Mouse (Mus musculus) neural tube, embryonic 15.5 days (tissue): Measurements from ENCODE around the gene Rpn2. TPM values are rescaled to one million over a fixed set of nuclear protein-coding genes. Genes with fewer than 3 reads are reported as not detected.

ENCODE experiments used
- ATAC-seq: fragments of 200-750 bp; cut with Nextera tagmentation; 2 replicates; pipeline ENCODE4 v1.8.0; 2017; ENCODE audit warnings: mild to moderate bottlenecking, moderate TSS enrichment, moderate library complexity; ENCODE audit not compliant: low FRiP score
- H3K27ac ChIP-seq: fragments of 300-500 bp; sonication (generic); replicated peaks from 2 replicates; pipeline ENCODE4 v1.5.1; 2015; ENCODE audit warnings: mild to moderate bottlenecking, inconsistent platforms
- H3K27me3 ChIP-seq: fragments of 300-500 bp; sonication (generic); replicated peaks from 2 replicates; pipeline ENCODE4 v1.6.1; 2015; ENCODE audit warnings: inconsistent platforms
- H3K36me3 ChIP-seq: fragments of 300-500 bp; sonication (generic); 2 replicates; pipeline ENCODE4 v1.6.1; 2015; ENCODE audit warnings: inconsistent platforms
- H3K4me1 ChIP-seq: fragments of 300-500 bp; sonication (generic); 2 replicates; pipeline ENCODE4 v1.6.1; 2015; ENCODE audit warnings: inconsistent platforms
- H3K4me2 ChIP-seq: fragments of 300-500 bp; sonication (generic); 2 replicates; pipeline ENCODE4 v1.6.1; 2015; ENCODE audit warnings: inconsistent platforms, mild to moderate bottlenecking, moderate library complexity
- H3K4me3 ChIP-seq: fragments of 300-500 bp; sonication (generic); replicated peaks from 2 replicates; pipeline ENCODE4 v1.5.1; 2015; ENCODE audit warnings: mild to moderate bottlenecking, inconsistent platforms
- H3K9ac ChIP-seq: fragments of 300-500 bp; sonication (generic); replicated peaks from 2 replicates; pipeline ENCODE4 v1.6.1; 2015; ENCODE audit warnings: mild to moderate bottlenecking, inconsistent platforms
- H3K9me3 ChIP-seq: fragments of 300-500 bp; sonication (generic); replicated peaks from 2 replicates; pipeline ENCODE4 v1.6.1; 2016; ENCODE audit warnings: inconsistent platforms
- WGBS: fragments of 180-500 bp; shearing (Covaris S2); methylation state at CpG from one replicate; pipeline ENCODE4 v1.1.7; 2015; ENCODE audit warnings: mixed read lengths; 5-methylcytosine and 5-hydroxymethylcytosine counted together
- polyA plus RNA-seq: library from polyadenylated mRNA; unstranded; fragments of >200 nt; fragmentation: Nextera tagmentation; extraction: Ambion mirVana; gene quantifications from 2 replicates; pipeline ENCODE4 v1.2.1, GENCODE M21; 2015

Rpn2 gene
- polyA plus RNA-seq, 1 experiment from 2014 or later: 225 TPM

DNA sequence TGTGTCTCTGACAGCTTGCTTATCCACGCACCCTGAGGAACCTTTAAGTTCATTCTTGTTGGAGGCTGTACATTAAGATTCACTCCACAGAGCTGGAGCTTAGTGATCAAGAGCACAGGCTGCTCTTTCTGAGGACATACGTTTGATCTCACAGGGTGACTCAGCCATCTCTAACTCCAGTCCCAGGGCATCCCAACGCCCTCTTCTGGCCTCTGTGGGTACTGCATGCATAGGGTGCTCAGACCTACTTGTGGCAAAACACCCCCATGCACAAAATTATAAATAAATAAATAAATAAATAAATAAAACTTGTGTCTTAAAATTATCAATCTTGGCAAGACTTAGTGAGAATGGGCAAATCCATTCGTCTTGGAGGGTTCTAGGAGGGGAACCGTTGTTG, 59.8 kb downstream of the Rpn2 start:
- Histone ChIP-seq H3K27ac (0 out of 2 replicates have a peak overlapping the region, but pooled peaks have one; percentile 28), H3K27me3 (no peaks in the 10 kb centered on the region), H3K9ac (no peak overlapping the region), H3K4me3 (no peak overlapping the region), H3K36me3 (no peaks in the 10 kb centered on the region), H3K9me3 (no peaks in the 10 kb centered on the region), H3K4me1 (peaks cover 42% of the 10 kb centered on the region), H3K4me2 (no peak overlapping the region)
- 33% methylated on average over 5 of the region's 5 CpGs for WGBS
- ATAC-seq: no peak

GRCm38 (mm10) chr2:157339532-157339931, 60.7 kb downstream of the Rpn2 start:
- Histone ChIP-seq H3K27ac (peak overlapping the region; percentile 81), H3K4me2 (no peak overlapping the region), H3K27me3 (no peaks in the 10 kb centered on the region), H3K9ac (no peak overlapping the region), H3K4me3 (no peak overlapping the region), H3K4me1 (peaks cover 43% of the 10 kb centered on the region), H3K9me3 (no peaks in the 10 kb centered on the region), H3K36me3 (no peaks in the 10 kb centered on the region)
- no peak for ATAC-seq
- 72% methylated on average over 7 of the region's 7 CpGs for WGBS

GRCm38 (mm10) chr2:157340221-157340741, 61.5 kb downstream of the Rpn2 start:
- Histone ChIP-seq H3K9ac (no peak overlapping the region), H3K27me3 (no peaks in the 10 kb centered on the region), H3K9me3 (no peaks in the 10 kb centered on the region), H3K4me2 (no peak overlapping the region), H3K27ac (peak overlapping the region; percentile 81), H3K36me3 (no peaks in the 10 kb centered on the region), H3K4me3 (no peak overlapping the region), H3K4me1 (peaks cover 43% of the 10 kb centered on the region)
- 19% methylated on average over 7 of the region's 7 CpGs for WGBS
- ATAC-seq: peak; percentile 69

GRCm38 (mm10) chr2:157341554-157342270, 62.9 kb downstream of the Rpn2 start:
- H3K4me1 ChIP-seq: peaks cover 48% of the 10 kb centered on the region
- no peak overlapping the region for H3K4me3 ChIP-seq
- peak overlapping the region; percentile 81 for H3K27ac ChIP-seq
- peak; percentile 53; the same call in 1 of the 2 replicates for ATAC-seq
- H3K27me3 ChIP-seq: no peaks in the 10 kb centered on the region
- no peak overlapping the region for H3K4me2 ChIP-seq
- 0 out of 2 replicates have a peak overlapping the region, but pooled peaks have one; percentile 15 for H3K9ac ChIP-seq
- 40% methylated on average over 11 of the region's 11 CpGs for WGBS
- H3K36me3 ChIP-seq: no peaks in the 10 kb centered on the region
- no peaks in the 10 kb centered on the region for H3K9me3 ChIP-seq

GRCm38 (mm10) chr2:157342328-157342926, 63.6 kb downstream of the Rpn2 start:
- H3K4me1 ChIP-seq: peaks cover 53% of the 10 kb centered on the region
- WGBS: 38% methylated on average over 5 of the region's 5 CpGs
- no peaks in the 10 kb centered on the region for H3K27me3 ChIP-seq
- ATAC-seq: no peak
- no peaks in the 10 kb centered on the region for H3K9me3 ChIP-seq
- H3K36me3 ChIP-seq: no peaks in the 10 kb centered on the region
- H3K9ac ChIP-seq: 0 out of 2 replicates have a peak overlapping the region, but pooled peaks have one; percentile 15
- no peak overlapping the region for H3K4me3 ChIP-seq
- no peak overlapping the region for H3K4me2 ChIP-seq
- peak overlapping the region; percentile 76 for H3K27ac ChIP-seq

GRCm38 (mm10) chr2:157343337-157343736, 64.5 kb downstream of the Rpn2 start:
- Histone ChIP-seq H3K27me3 (no peaks in the 10 kb centered on the region), H3K9me3 (no peaks in the 10 kb centered on the region), H3K4me3 (no peak overlapping the region), H3K36me3 (no peaks in the 10 kb centered on the region), H3K4me1 (peaks cover 61% of the 10 kb centered on the region), H3K9ac (0 out of 2 replicates have a peak overlapping the region, but pooled peaks have one; percentile 14), H3K4me2 (no peak overlapping the region), H3K27ac (peak overlapping the region; percentile 76; the same call in 1 of the 2 replicates)
- WGBS: 49% methylated on average over 6 of the region's 6 CpGs
- no peak for ATAC-seq

DNA sequence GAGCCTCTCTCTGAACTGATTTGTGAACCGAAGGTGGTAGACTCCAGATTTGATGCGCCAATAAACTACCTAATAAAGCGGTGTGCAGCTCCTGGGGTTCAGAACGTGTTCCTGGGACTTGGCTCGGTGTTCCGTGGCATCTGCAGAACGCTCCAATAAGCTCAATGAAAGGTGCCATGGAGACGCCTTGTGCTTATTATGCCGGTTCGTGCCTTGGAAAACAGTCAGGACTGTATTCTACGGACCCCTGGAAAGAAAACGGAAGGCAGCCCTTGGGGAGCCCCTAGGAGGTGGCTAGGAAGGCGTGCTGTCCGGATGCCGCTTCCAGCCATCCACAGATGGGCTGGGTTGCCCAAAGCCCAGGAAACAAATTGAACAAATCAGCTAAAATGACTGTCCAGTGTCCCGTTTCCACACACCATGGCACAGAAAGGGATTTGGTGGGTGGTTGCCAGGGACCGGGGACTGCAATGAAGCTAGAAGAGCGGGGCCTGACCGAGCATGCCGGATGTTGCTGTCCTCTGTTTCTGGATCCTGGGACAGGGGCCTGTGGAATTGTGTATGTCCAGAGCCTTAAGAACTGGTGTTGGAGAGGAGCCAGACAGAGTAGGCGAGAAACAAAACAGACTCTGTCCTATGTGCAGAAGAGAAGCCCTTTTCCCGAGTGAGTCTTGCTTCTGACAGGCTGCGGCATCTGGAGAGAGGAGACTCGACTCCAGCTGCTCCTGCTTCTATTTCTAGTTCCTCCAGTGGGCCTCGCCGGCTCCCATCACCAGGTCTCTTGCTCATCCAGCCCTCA, 68.7 kb downstream of the Rpn2 start, which contains the start of gene Ghrh:
Ghrh (minus strand) TSS at position 146 of the 799 bp plus-strand sequence.
- H3K9ac ChIP-seq: peak within 1 kb of the TSS; percentile 36
- peak; percentile 70 for ATAC-seq
- WGBS: 28% methylated on average over 26 of the region's 26 CpGs
- H3K4me1 ChIP-seq: peaks cover 51% of the 10 kb centered on the region
- no peaks in the 10 kb centered on the region for H3K27me3 ChIP-seq
- peak within 1 kb of the TSS; percentile 91 for H3K27ac ChIP-seq
- H3K4me3 ChIP-seq: no peak within 1 kb of the TSS
- H3K36me3 ChIP-seq: no peaks in the 10 kb centered on the region
- H3K4me2 ChIP-seq: peak within 1 kb of the TSS; percentile 27
- H3K9me3 ChIP-seq: no peaks in the 10 kb centered on the region

- H3K4me1 ChIP-seq: peaks cover 44% of the 10 kb centered on the region
- no peaks in the 10 kb centered on the region for H3K27me3 ChIP-seq
- no peaks in the 10 kb centered on the region for H3K9me3 ChIP-seq
- no peak overlapping the region for H3K4me3 ChIP-seq
- peak; percentile 39; the same call in 1 of the 2 replicates for ATAC-seq
- WGBS: 41% methylated on average over 12 of the region's 12 CpGs
- peak overlapping the region; percentile 36 for H3K4me2 ChIP-seq
- peak overlapping the region; percentile 14; the same call in 1 of the 2 replicates for H3K9ac ChIP-seq
- H3K27ac ChIP-seq: peak overlapping the region; percentile 91
- H3K36me3 ChIP-seq: no peaks in the 10 kb centered on the region
These were observed 70.4 kb downstream of the Rpn2 start for GRCm38 (mm10) chr2:157349121-157349778.

- WGBS: 83% methylated on average over 4 of the region's 4 CpGs
- Histone ChIP-seq H3K4me3 (no peak overlapping the region), H3K27ac (0 out of 2 replicates have a peak overlapping the region, but pooled peaks have one; percentile 23), H3K9ac (no peak overlapping the region), H3K4me1 (peaks cover 29% of the 10 kb centered on the region), H3K4me2 (no peak overlapping the region), H3K27me3 (no peaks in the 10 kb centered on the region), H3K9me3 (no peaks in the 10 kb centered on the region), H3K36me3 (no peaks in the 10 kb centered on the region)
- ATAC-seq: no peak
These were observed 74.4 kb downstream of the Rpn2 start for GRCm38 (mm10) chr2:157353183-157353582.

DNA sequence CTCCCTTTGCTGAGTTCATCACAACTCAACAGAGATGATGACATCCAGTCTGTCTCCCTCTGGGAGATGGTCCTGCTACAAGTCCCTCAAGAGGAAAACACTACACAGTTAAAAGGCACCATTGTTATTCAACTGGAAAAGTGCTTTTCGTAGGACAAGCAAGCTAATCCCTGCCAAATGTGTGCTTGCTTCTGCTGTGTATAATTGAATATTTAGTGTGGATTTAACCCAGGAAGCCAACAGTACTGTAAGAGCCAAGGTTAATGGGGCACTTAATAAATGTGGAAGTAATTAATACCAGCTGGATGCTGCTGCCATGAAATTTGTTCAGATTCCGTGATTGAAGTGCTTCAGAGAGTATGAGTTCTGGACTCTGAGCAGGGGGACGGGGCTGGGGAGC, 75.3 kb downstream of the Rpn2 start:
- Histone ChIP-seq H3K9me3 (no peaks in the 10 kb centered on the region), H3K27me3 (no peaks in the 10 kb centered on the region), H3K4me3 (no peak overlapping the region), H3K9ac (no peak overlapping the region), H3K4me1 (peaks cover 20% of the 10 kb centered on the region), H3K4me2 (no peak overlapping the region), H3K27ac (peak overlapping the region; percentile 23; the same call in 1 of the 2 replicates), H3K36me3 (no peaks in the 10 kb centered on the region)
- WGBS: 49% methylated on average over 3 of the region's 3 CpGs
- no peak for ATAC-seq

GRCm38 (mm10) chr2:157360028-157360427, 81.2 kb downstream of the Rpn2 start:
- 88% methylated on average over 5 of the region's 5 CpGs for WGBS
- Histone ChIP-seq H3K4me2 (no peak overlapping the region), H3K36me3 (no peaks in the 10 kb centered on the region)

More at GRCm38 (mm10) chr2:157360028-157360427, 81.2 kb downstream of the Rpn2 start:
- Histone ChIP-seq H3K9me3 (no peaks in the 10 kb centered on the region), H3K4me3 (no peak overlapping the region), H3K4me1 (no peaks in the 10 kb centered on the region), H3K27me3 (no peaks in the 10 kb centered on the region), H3K27ac (no peak overlapping the region), H3K9ac (no peak overlapping the region)
- no peak for ATAC-seq
